In genomic region chr2:10080310-10081010, GRCm38 (mm10) we compare ENCODE assay signal across 8 mouse cellular contexts. TPM values are rescaled to one million over a fixed set of nuclear protein-coding genes. Genes with fewer than 3 reads are reported as not detected.
A peak's percentile ranks its signal among the peaks of the same experiment; 100 is the strongest.
DNase-seq lines count a peak whose midpoint lies in the region; ATAC-seq lines count a peak whose summit lies in the region.

Atp5c1 (minus strand) TSS chr2:10080510.
Kin (plus strand) TSS chr2:10080593.

- peak; percentile 96 for DNase-seq in adipocyte (ENCODE audit: low spot score)
- peak; percentile 99 for DNase-seq in embryo, embryonic 10 days (ENCODE audit: low spot score)
- peak; percentile 97 for DNase-seq in gastrocnemius, postnatal 10 days
- peak; percentile 97 to 99 for DNase-seq in left cerebral cortex, postnatal 10 days (ENCODE audit: extremely low spot score in 1 of 2, low spot score in 2 of 2)
- peak; percentile 96 for DNase-seq in right cerebral cortex, postnatal 25 days
- DNase-seq in urinary bladder, postnatal 4 days (ENCODE audit: low spot score in 2 of 2), result peak; percentile 95 to 96

- intact Hi-C loops in left cerebral cortex, postnatal 10 days (cut with DNase I), result no loop called here

- peak; percentile 97 for ATAC-seq in inflammation-experienced regulatory T-cells, adult 6 months
- peak; percentile 93 for ATAC-seq in megakaryocyte-erythroid progenitor cell, adult 5-6 weeks (replicated peaks; ENCODE audit: low FRiP score, low TSS enrichment, poor library complexity, severe bottlenecking)

RNA-seq across cellular contexts. Expression of gene Atp5c1, which starts in this region (rescaled TPM):
- total RNA-seq in gastrocnemius, postnatal 10 days (2021), result 100 to 1,000 TPM; 647 to 734 TPM
- 100 to 1,000 TPM; 577 to 685 (median 654) TPM for polyA plus RNA-seq in inflammation-experienced regulatory T-cells, adult 6 months (2017; shearing (Covaris generic))
- total RNA-seq in left cerebral cortex, postnatal 10 days (2021), result 100 to 1,000 TPM; 296 to 300 TPM
- total RNA-seq in megakaryocyte-erythroid progenitor cell, adult 5-6 weeks (2014; fragmentation: Nextera tagmentation), result 449 and 461 TPM in 2 replicates
- 496 and 499 TPM in 2 replicates for total RNA-seq in megakaryocyte-erythroid progenitor cell, adult 5-6 weeks (2017)

RNA-seq across cellular contexts. Expression of gene Kin, which starts in this region (rescaled TPM):
- 1 to 10 TPM; 6.4 to 9.5 TPM for total RNA-seq in gastrocnemius, postnatal 10 days (2021)
- 10 to 100 TPM; 26.3 to 32.4 (median 31.1) TPM for polyA plus RNA-seq in inflammation-experienced regulatory T-cells, adult 6 months (2017; shearing (Covaris generic))
- 10 to 100 TPM in 1 of 2 experiments, 1 to 10 TPM in 1; 8.5 to 11.8 TPM for total RNA-seq in left cerebral cortex, postnatal 10 days (2021)
- total RNA-seq in megakaryocyte-erythroid progenitor cell, adult 5-6 weeks (2014; fragmentation: Nextera tagmentation), result 34.0 and 41.8 TPM in 2 replicates
- 22.2 and 41.9 TPM in 2 replicates for total RNA-seq in megakaryocyte-erythroid progenitor cell, adult 5-6 weeks (2017)

Comparison
In these comparisons a context has a peak if more than half of its experiments do, and no peak if none do; other contexts are left out.
1. Peak in every context shown above with its lines: DNase-seq and ATAC-seq.